Mouse (Mus musculus) naive thymus-derived CD4-positive, alpha-beta T cell, adult 2 months (primary cell): ENCODE data around the gene Gm20517.
A peak's percentile ranks its signal among the peaks of the same experiment; 100 is the strongest.

Experiments
- DNase-seq: peaks from one replicate; pipeline ENCODE4 v3.0.0-alpha.2; 2011; ENCODE audit warnings: low read depth

Gene Gm20517

DNA sequence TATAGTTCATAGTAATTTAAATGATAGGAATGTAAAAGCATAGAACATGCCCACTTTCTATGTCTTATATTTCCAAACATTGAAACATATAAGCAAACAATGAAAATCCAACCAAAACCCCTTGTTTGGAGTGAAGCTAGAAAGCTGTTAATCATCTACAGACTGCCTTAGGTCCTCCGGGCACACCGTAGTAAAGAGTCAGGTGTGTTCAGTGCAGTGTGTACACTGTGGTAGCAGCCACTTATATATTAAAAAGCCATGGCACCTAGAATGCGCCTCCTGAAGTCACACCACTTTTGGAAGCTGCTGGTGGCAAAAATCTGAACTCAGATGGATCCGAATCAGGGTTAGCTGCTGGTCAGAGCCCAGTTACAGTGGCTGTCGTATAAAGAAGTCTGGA is 66.8 kb downstream of the Gm20517 start:
- no peak for DNase-seq

DNA sequence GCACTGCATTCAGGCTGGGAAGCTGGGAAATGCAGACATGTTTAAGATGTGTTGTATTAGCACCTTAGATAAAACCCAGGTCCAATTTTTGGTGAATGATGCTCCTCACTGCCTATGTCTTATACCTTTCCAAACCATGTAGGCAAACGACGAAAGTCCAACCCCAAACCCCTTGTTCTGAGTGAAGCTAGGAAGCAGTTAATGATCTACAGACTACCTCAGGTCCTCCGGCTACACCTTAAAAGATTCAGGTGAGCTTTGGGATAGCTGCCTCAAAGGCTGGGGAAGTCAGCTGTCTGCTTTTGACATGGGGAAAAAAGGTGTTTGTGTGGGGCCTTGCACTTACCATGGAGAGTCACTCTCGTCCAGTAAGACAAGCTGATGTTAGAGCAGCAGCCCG is 67.3 kb downstream of the Gm20517 start:
- DNase-seq, result no peak

DNA sequence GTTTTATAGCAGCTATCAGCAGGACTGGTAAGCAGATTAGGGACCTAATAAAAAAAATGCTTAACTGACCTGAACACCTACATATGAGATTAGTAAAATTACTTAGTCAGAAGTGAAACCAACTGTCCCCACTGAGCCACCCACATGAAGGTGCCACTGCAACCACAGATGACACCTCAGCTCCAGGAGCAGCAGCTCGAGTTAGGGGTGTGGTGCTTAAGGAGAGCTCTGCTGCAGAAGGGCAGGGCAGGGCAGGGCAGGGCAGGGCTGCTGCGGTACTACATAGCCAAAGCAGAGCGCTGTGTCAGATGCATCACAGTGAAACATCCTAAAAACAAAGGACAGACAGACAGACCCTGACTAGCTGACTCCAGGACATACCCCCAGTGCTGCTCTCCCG is 71.4 kb downstream of the Gm20517 start:
- DNase-seq, result no peak

DNA sequence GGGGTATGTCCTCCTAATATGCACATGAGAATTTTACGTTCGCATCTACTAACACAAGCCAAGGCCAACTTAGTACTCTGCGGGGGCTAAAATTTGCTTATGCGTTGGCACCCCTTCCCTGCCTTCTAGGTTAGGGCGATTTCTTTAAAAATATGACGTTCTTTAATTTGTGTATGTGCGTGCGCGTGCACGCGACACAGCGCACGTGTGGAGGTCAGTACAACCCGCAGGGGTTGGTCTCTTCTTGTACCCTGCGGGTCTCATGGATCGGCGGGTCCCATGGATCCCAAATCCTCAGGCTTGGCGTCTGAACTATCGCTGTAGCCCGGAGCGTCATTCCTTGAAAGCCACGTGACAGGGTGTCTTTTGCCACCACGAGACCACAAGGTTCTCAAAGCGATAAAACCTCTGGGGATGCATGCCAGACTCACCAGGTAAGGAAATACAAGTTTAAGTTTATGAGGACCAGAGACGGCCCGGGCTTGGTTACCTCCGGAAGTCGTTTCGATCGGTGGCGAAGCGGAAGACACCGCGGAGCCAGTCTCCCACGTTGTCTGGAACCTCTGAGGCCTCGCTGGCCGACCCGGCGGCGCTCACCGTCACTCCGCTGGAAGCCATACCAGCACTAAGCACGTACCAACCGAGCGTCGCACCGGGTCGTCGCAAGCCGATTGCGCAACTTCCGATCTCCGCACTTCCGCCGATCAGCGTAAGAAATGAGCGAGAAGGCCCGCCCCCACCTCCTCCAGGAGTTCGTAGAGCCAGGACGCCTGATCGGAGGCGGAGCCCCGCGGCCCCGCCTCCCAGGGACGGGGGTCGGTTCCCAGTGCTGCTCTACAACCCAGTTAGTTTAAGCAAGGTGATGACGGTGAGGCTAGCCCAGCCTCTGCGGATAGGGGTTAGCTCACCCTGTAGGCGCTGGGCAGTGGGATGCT is 76.3 kb downstream of the Gm20517 start:
- DNase-seq, result peak; percentile 96

DNA sequence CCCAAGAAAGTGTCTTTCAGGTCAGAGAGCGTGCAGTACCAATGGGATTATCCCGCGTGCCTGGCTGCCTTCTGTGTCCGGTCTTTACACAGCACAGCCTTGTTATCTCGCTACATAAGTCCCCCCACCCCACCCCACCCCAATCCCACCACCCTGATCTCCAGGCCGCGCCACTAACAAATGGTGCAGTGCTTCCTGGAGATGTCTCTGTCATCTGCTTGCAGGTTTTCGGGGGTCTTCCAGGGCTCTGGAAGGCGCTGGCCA is 76.9 kb downstream of the Gm20517 start, which contains the start of gene Tomm6:
Gene Tomm6 (minus strand): TSS at position 43 of the 264 bp plus-strand sequence.
- no peak for DNase-seq

DNA sequence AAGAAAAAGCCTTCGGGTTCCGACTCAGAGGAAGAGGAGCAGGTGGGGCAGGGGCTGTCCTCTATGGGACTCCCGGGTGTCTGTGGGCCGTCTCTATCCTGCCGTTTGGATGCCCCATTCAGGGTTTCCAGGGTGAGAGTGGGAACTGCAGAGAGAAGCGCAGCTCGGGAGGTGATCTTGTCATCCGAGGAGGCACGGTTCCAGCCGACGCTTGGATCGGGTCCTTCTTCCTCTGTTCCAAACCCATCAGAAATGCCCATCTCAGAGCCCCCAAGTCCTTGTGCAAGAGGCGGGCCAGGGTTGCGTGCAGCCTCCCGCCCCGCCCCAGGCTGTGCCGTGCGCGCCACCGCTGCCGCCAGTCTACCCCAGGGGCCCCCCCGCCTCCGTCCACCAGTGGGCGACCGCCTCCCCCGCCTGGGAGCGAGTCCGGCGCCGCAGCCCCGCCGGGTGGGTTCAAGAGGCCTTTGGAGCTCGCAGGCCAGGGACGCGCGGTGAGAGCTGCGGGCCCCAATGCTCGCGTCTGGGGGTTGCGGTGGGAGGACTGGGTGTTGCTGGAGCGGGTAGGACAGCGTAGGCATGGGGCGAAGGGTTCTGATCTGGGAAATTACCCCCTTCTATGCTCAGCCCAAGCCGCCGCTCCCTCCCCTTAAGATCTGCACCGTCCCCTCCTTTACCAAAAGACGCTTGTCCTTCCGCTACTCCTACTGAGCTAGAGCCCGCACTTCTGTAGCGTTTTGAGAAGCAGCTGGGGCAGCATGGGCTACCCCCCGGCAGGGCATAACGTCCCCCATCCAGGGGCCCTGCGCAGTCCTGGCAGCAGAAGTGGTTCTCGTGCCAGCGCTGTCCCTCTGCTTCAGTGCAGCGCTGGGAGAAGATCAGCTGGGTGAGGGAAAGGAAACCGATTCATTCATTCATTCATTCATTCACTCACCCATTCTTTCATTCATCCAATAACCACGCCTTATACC is 77.5 kb downstream of the Gm20517 start, which contains the start of gene Frs3:
Gene Frs3 (plus strand): TSS at position 423 of the 968 bp plus-strand sequence.
- peak; percentile 61 for DNase-seq

DNA sequence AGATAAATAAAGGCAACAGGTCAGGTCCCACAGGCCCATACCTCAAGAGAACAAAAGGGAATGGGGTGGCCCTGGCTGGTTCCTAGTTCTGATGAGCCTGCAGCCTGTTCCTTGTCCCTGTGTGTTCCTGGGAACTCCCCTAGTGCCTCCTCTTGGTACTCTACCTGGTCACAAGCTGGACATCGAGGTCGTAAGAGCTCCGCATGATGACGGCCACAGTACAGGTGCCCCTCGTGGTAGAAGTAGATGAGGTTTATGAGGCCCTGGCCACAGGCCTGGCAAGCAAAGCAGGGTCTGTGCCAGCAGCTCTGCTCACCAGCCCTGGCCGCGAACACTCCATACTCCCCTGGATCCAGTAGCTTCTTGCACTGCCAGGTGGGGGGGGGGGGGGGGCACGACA is 78.5 kb downstream of the Gm20517 start:
- no peak for DNase-seq

DNA sequence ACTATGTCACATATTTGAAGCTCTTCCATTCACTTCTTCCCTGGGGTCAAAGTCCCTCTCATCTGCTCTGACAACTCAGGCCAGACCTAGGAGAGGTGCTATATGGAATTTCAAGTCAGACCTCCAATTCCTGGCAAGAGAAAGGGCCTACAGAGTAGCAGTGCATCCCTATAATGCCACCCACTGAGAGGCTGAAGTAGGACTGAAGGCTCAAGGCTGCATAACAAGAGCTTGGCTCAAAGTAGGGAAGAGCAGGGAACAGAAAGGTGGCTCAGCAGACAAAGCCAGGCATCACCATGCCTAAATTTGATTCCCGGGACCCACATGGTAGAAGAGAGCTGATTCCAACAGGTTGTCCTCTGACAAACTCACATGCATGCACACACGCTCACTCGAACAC is 80.3 kb downstream of the Gm20517 start:
- no peak for DNase-seq

DNA sequence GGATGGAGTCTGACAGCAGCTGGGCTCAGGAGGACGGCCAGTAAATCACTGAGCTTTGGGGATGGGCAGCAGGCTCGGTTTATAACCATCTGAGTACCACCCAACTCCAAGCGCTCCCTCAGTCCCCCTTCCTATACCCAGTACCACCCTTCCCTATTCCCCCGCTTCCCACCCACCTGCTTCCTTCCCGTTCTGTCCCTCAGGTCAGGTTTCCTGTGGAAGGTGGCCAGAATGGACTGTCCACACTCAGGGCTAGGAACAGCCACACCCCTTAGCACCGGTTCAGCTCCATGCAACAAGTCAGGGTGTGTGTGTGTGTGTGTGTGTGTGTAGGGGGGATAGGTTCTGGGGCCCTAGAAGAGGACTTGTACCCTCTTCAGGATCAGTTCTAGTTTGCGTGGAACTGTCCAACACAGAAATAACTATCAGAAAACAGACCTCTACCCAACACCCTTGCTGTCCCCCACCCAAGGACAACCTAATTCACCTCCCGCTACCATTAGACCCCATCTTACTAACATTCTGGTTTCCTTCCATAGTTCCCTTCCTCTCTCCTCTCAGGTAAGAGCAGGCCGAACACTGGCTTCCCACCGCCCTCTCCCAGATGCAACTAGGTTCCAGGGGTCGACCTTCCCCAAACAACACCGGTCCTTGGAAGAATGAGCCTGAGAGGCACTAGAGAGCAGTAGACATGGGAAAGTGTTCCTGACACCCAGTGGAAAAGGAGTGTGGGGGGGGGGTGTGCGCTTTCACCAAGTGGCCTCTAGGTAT is 82.5 kb downstream of the Gm20517 start:
- DNase-seq, result no peak

DNA sequence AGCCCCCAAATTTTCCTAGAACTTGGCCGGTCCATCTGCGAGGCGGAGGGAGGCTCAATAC is 82.9 kb downstream of the Gm20517 start, which contains the start of gene Gm21981:
Gene Gm21981 (minus strand): TSS at position 14 of the 61 bp plus-strand sequence.
- no peak for DNase-seq

DNA sequence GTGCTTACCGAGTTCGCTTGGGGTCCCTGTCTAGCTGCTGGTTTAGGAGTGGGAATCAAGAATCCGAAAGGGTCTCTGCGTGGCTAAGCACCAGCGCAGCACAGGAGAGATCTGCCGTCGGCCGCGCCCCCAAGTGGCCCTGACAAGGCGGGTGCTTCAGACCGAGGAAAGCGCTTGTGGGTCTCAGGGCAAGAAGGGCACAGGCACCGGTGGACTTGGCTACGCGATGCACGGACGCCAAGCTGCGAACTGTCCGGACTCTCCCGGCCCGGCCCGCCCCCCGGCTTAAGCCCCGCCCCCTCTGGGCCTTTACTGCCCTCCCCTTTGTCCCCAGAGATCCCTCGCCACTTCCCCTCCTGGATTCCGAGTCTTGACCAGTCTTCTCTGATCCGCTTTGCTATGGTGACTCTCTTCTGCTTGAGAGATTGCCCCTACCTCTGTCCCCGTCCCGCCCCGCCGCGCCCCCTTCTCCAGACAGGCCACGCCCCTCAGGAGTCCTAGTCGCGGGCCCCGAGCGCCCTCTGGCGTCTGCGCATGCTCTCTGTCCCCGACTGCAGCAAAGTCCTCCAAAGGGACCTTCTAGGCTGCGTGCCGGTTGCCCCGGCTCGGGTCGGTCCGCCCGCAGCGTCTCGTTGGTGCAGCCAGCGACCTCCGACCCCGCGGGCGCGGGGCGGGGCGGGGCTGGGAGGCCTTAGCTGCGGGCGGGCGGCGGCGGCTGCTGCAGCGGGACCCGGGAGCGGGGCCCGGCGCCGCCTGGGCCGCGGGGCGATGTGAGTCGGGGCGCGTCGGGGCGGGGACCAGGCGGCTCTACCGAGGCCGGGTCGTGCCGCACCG is 83.3 kb downstream of the Gm20517 start, which contains the start of gene Prickle4:
Gene Prickle4 (minus strand): TSS at position 234 of the 834 bp plus-strand sequence.
- peak; percentile 97 for DNase-seq

DNA sequence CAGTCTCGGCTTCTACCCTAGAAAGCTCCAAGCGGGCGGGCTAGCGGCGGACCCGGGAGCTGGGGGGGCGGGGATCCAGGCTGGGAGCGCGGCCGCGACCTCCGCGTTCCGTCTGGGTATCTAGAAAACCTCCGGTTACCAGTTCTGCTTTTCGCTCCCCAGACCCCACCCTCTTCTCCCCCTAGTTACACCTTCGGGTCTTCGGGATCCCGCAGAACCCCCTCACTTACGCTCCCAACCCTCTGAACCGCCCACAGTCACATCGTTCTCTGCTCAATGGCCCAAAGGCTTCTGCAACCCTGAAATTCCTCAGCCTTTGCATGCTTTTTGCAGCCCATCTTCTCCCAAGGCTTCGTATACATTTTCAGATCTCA is 83.9 kb downstream of the Gm20517 start:
- DNase-seq, result no peak

DNA sequence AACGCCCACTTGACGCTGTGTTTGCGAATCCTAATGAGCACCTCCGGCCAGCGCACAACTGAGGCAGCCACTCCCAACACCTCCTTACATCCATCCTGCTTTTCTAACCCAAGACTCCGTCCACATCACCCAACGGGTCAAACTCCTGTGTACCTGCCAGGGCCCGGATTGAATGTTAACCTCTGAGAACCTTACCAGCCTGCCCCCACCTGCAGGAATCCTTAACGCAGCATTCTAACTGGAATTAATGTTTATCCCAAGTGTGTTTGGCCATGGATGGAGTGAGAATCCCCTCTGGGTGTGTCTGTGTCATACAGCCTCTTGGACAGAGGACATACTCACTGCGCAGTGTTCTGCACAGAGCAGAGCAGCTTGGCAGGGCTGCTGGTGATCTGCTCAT is 86.8 kb downstream of the Gm20517 start:
- DNase-seq, result no peak

DNA sequence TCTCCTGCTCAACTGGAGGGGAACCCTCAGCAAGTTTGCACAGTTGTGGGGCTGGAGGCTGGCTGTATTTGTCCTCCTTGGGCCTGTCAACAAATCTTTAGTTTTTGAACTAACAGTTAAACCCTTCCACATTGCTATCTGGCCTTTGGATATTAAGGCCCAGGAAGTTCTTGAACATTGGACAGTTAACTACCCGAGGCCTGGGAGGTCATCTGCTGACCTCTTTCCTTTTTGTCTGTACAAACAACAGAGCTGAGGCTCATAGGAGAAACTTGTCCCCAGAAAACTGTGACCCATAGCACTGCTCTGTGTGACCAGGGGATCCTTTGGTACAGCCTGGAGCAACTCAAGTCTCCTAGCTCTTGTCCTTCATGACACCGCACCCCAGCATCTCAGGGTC is 87.7 kb downstream of the Gm20517 start:
- no peak for DNase-seq

DNA sequence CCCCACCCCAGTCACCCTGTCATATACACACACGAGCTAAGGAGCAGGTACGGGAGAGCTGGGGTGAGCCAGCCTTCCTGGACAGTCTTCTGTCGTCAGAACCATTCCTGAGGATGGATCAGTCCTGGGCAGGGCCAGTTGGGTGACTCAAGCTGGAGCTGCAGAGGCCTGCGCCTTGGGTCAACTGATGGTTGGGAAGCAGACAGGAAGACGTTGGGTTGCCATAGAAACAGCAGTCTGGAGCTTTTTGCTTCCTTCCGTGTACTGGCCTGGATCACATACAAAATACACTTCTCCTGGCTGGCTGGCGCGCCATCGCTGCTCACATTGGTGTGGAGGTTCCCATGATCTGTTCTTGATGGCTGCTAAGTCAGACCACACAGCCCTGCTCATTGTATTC is 90.4 kb downstream of the Gm20517 start:
- no peak for DNase-seq

DNA sequence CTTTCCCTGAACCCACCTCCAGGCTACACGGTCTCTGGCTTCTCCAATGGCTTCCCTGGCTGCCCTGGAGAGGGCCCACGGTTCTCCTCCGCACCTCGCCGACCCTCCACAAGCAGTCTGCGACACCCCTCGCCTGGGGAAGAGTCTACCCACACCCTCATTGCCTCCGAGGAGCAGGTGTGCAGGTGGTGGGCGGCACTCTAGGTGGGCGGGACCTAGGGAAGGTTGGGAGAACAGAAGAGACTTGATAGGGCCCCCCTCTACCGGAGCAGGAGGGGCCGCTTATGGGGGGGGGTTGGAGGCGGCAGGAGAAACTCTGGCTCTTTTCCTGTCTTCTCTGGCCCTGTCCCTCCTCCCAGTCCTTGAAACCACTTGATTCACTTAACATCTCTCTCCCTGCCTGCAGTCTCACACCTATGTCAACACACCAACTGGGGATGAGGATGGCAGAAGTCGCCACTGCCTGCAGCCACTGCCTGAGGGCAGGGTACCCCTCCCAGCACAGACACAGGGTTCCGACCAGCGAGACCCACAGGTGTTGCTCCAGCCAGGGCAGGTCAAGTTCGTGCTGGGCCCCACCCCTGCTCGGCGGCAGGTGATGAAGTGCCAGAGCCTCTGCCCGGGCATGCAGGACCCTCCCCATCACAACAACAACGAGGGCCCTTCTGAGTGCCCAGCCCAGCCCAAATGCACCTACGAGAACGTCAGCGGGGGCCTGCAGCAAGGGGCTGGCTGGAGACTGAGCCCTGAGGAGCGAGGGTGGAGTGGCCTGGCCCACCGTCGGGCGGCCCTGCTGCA is 91.4 kb downstream of the Gm20517 start:
- no peak for DNase-seq

DNA sequence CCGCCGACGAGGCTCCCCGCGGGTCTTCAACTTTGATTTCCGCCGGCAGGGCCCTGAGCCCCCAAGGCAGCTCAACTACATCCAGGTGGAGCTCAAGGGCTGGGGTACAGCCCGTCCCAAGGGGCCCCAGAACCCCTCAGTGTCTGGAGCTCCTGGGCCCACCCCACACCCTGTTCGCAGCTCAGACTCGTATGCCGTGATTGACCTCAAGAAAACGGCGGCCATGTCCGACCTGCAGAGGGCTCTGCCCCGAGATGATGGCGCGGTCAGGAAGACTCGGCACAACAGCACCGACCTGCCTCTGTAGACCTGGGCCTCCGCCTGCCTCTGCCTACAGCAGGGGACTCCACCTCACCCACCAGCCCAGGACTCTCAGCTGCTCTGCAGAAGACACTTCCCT is 92.2 kb downstream of the Gm20517 start:
- DNase-seq, result no peak

DNA sequence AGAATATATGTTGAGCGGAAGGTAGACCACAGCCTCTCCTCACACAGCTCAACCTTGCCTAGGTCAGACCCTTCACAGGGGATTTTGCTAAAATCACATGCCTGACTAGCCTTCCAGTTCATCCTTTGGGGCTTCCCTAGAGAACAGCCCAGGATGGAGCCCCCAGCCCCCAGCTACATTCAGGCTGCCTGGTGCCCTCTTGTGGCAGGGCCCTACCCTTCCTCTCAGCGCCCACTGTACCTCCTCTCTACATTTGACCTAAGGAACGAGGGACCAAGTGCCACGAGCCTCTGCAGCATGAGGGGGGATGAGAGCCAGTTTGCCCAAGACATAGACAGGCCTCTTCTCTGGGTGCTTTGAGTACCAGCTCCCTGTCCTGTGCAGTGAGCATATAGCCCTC is 93.3 kb downstream of the Gm20517 start:
- no peak for DNase-seq

DNA sequence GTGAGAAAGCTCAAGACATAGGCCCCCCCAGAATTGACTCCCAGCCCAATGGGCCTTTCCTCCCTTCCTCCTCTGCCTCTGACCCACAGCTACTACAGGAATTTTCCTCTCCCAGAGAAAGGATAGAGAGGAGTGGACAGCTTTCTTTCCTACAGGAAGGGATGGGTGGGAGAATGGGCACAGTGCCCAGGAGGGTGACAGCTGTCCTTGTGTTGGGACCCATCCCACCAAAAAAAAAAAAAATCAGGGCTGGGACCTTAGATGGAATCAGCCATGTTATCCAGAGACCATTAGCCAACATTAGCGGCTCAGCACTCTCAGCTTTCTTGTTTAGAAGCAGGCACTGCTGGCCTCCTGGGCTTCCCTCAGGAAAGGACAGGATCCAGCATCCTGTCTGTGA is 94.8 kb downstream of the Gm20517 start:
- no peak for DNase-seq

DNA sequence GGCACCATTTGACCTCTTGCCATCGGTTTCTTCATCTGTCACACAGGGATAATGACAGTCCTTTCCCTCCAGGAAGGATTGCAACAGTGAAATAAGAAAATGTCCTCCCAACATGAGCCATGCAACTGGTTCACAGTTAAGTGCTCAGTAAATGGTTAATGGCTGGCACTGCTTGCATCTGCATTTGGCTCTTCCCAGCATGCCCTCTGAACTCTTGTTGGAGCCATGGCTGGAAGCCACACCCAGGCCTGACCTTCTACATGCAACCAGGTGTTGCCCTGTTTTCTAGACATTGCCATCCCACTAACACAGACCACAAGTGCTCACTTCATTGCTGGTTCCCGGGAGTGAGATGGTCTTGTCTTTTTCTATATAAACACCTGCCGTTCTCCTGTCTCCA is 96.6 kb downstream of the Gm20517 start:
- DNase-seq, result no peak

DNA sequence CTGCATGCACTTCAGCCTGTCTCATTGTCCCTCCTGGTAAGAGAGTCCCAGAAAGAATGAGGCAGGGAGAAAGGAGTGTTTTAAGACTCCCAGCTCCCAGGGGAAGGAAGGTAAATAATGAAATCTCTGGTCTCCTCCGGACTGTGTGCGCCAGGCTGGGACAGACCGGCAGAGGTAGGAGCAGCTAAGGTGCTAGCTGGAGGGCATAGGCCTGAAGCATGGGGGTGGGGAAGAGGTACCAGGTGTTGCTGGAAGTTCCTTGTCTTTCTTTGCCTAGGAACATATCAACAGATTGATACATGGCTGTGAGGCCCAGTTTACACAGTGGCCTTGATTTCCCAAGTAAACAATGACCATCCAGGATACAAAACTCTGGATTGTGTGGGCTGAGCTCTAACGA is 97.6 kb downstream of the Gm20517 start:
- no peak for DNase-seq
